17 mouse cellular contexts compared by ENCODE assay signal in the genomic region with DNA sequence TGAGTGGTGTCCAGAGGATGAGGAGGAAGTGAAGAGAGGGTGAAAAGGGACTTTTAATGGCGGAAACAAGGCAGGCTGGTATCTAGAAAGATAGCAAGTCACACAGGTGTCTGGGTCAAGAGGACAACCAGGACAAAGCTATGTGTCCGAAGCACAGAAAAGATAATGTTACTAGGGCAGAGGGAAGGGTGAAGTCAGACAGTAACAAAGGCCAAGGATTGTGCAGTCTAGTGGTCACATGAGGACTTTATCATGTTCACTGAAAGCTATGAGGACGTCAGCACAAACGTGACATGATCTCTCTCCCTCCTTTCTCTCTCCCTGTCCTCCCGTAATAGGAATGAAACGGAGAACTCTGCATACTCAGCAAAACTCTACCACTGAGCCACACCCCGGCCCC. TPM values are rescaled to one million over a fixed set of nuclear protein-coding genes. Genes with fewer than 3 reads are reported as not detected.
"Had no signal": no experiment of that assay in that cellular context is flagged by ENCODE, and none has a peak within 500 bp of the region (broad histone marks: within the 10 kb centered on the region; RNA-seq: fewer than 3 reads in every experiment).

No protein-coding gene starts in this region.

- H3K9ac ChIP-seq: liver, embryonic 13.5 days; lung, embryonic 14.5 days; midbrain, embryonic 12.5 days; midbrain, embryonic 15.5 days; neural tube, embryonic 12.5 days; neural tube, embryonic 15.5 days had no signal

- H3K9me3 ChIP-seq: midbrain, embryonic 15.5 days; neural tube, embryonic 15.5 days had no signal

- DNase-seq: kidney, postnatal 36 days; layer of hippocampus, postnatal 36 days; liver, embryonic 13.5 days; lung, embryonic 14.5 days; right cerebral cortex, adult 18-20 months; right cerebral cortex, postnatal 14 days; right cerebral cortex, postnatal 4 days; thymus, postnatal 25 days had no signal

- H3K4me2 ChIP-seq: liver, embryonic 13.5 days; lung, embryonic 14.5 days; midbrain, embryonic 12.5 days; midbrain, embryonic 15.5 days; neural tube, embryonic 12.5 days; neural tube, embryonic 15.5 days had no signal

- ATAC-seq: lung, postnatal 0 days; midbrain, embryonic 15.5 days had no signal

- H3K4me3 ChIP-seq: left cerebral cortex, adult 2 months; liver, embryonic 13.5 days; midbrain, embryonic 12.5 days; midbrain, embryonic 15.5 days; neural tube, embryonic 12.5 days; neural tube, embryonic 15.5 days had no signal

- H3K4me1 ChIP-seq: liver, embryonic 13.5 days; midbrain, embryonic 12.5 days; midbrain, embryonic 15.5 days; neural tube, embryonic 12.5 days; neural tube, embryonic 15.5 days had no signal

- H3K27me3 ChIP-seq: liver, embryonic 13.5 days; midbrain, embryonic 12.5 days; midbrain, embryonic 15.5 days; neural tube, embryonic 12.5 days; neural tube, embryonic 15.5 days had no signal

- H3K27ac ChIP-seq: kidney, postnatal 0 days; left cerebral cortex, adult 2 months; liver, embryonic 13.5 days; macrophage; midbrain, embryonic 12.5 days; midbrain, embryonic 15.5 days; neural tube, embryonic 12.5 days; neural tube, embryonic 15.5 days had no signal

- H3K36me3 ChIP-seq: liver, embryonic 13.5 days; midbrain, embryonic 12.5 days; midbrain, embryonic 15.5 days; neural tube, embryonic 12.5 days; neural tube, embryonic 15.5 days had no signal

RNA-seq across cellular contexts. Expression of a gene that starts 22.8 kb away (rescaled TPM):
- total RNA-seq: megakaryocyte, adult 5-6 weeks had no signal
